Mouse (Mus musculus): ENCODE results near the gene Rptor. TPM values are rescaled to one million over a fixed set of nuclear protein-coding genes. Genes with fewer than 3 reads are reported as not detected.

Rptor gene
- total and polyA plus RNA-seq, 2 experiments from 2014 or later = 8.5 to 64.8 TPM

- Histone ChIP-seq H3K4me1 (ENCODE audit: insufficient read depth, low read length) (peaks cover 13% of the 10 kb centered on the region; the same call in 1 of the 2 replicates), H3K27ac (ENCODE audit: low read depth, low read length) (no peak overlapping the region), H3K4me3 (ENCODE audit: low read depth, low read length) (no peak overlapping the region), H3K4me2 (ENCODE audit: low read depth, low read length, poor library complexity, severe bottlenecking) (no peak overlapping the region), H3K9me3 (ENCODE audit: low read length) (no peaks in the 10 kb centered on the region), H3K9ac (replicated peaks; ENCODE audit: low read length, poor library complexity, severe bottlenecking) (no peak overlapping the region), H3K36me3 (ENCODE audit: insufficient read depth, low read length) (no peaks in the 10 kb centered on the region; the same call in 1 of the 2 replicates), H3K27me3 (ENCODE audit: insufficient read depth, low read length) (no peaks in the 10 kb centered on the region)
- no peak for TF ChIP-seq CTCF (IDR thresholded peaks at IDR 0.05)
- DNase-seq (ENCODE audit: low spot score) (no peak), ATAC-seq (ENCODE audit: low FRiP score) (no peak)
- 71% methylated on average over 7 of the region's 7 CpGs for WGBS
Observed at GRCm38 (mm10) chr11:119676751-119677411, 74.2 kb downstream of the Rptor start.

- H3K4me2 ChIP-seq (ENCODE audit: low read depth, low read length, poor library complexity, severe bottlenecking) = no peak overlapping the region
- H3K27ac ChIP-seq (ENCODE audit: low read depth, low read length) = no peak overlapping the region
- H3K9me3 ChIP-seq (ENCODE audit: low read length) = no peaks in the 10 kb centered on the region
- H3K9ac ChIP-seq (replicated peaks; ENCODE audit: low read length, poor library complexity, severe bottlenecking) = no peak overlapping the region
- peaks cover 13% of the 10 kb centered on the region; the same call in 1 of the 2 replicates for H3K4me1 ChIP-seq (ENCODE audit: insufficient read depth, low read length)
- H3K36me3 ChIP-seq (ENCODE audit: insufficient read depth, low read length) = no peaks in the 10 kb centered on the region; the same call in 1 of the 2 replicates
- WGBS = 93% methylated on average over 5 of the region's 5 CpGs
- no peak overlapping the region for H3K4me3 ChIP-seq (ENCODE audit: low read depth, low read length)
- no peak for TF ChIP-seq CTCF (IDR thresholded peaks at IDR 0.05)
- H3K27me3 ChIP-seq (ENCODE audit: insufficient read depth, low read length) = no peaks in the 10 kb centered on the region
- no peak for ATAC-seq (ENCODE audit: low FRiP score)
- no peak for DNase-seq (ENCODE audit: low spot score)
Observed at GRCm38 (mm10) chr11:119678427-119678826, 75.7 kb downstream of the Rptor start.

DNA sequence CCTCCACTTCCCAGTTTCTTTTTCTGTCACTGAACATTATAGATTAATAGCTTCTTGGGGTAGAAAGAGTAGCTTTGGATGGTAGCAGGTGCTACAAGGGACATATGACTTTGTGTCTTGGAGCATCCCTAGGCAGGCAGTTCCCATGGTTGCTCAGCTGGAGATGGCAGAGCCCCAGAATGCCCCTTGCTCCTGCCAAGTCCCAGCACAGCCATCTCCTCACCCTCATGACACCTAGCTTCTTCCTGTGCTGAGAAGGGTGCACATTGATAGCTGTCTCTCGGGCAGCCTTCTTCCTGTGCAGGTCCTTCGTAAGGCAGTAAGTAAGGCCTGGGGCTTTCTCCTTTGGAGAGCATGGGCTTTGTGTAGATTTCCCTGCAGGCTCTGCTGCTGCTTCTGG lies 78.0 kb downstream of the Rptor start:
- 80% methylated on average over 2 of the region's 2 CpGs for WGBS

GRCm38 (mm10) chr11:119682285-119682684 lies 79.6 kb downstream of the Rptor start:
- H3K4me2 ChIP-seq (ENCODE audit: low read depth, low read length, poor library complexity, severe bottlenecking) = no peak overlapping the region
- no peaks in the 10 kb centered on the region for H3K9me3 ChIP-seq (ENCODE audit: low read length)
- no peak for DNase-seq (ENCODE audit: low spot score)
- peaks cover 10% of the 10 kb centered on the region; the same call in 1 of the 2 replicates for H3K4me1 ChIP-seq (ENCODE audit: insufficient read depth, low read length)
- H3K27ac ChIP-seq (ENCODE audit: low read depth, low read length) = no peak overlapping the region
- H3K27me3 ChIP-seq (ENCODE audit: insufficient read depth, low read length) = no peaks in the 10 kb centered on the region
- no peak for TF ChIP-seq CTCF (IDR thresholded peaks at IDR 0.05)
- 85% methylated on average over 2 of the region's 2 CpGs for WGBS
- no peak overlapping the region for H3K9ac ChIP-seq (replicated peaks; ENCODE audit: low read length, poor library complexity, severe bottlenecking)
- H3K36me3 ChIP-seq (ENCODE audit: insufficient read depth, low read length) = no peaks in the 10 kb centered on the region
- no peak overlapping the region for H3K4me3 ChIP-seq (ENCODE audit: low read depth, low read length)
- ATAC-seq (ENCODE audit: low FRiP score) = no peak

More for the DNA sequence above, 78.0 kb downstream of the Rptor start:
- TF ChIP-seq CTCF (IDR thresholded peaks at IDR 0.05) = no peak
- H3K27ac ChIP-seq (ENCODE audit: low read depth, low read length) = no peak overlapping the region
- no peak overlapping the region for H3K4me3 ChIP-seq (ENCODE audit: low read depth, low read length)
- no peak overlapping the region for H3K4me2 ChIP-seq (ENCODE audit: low read depth, low read length, poor library complexity, severe bottlenecking)
- no peak for DNase-seq (ENCODE audit: low spot score)
- peaks cover 18% of the 10 kb centered on the region for H3K4me1 ChIP-seq (ENCODE audit: insufficient read depth, low read length)
- no peaks in the 10 kb centered on the region for H3K9me3 ChIP-seq (ENCODE audit: low read length)
- H3K27me3 ChIP-seq (ENCODE audit: insufficient read depth, low read length) = no peaks in the 10 kb centered on the region
- no peak overlapping the region for H3K9ac ChIP-seq (replicated peaks; ENCODE audit: low read length, poor library complexity, severe bottlenecking)
- no peak for ATAC-seq (ENCODE audit: low FRiP score)
- H3K36me3 ChIP-seq (ENCODE audit: insufficient read depth, low read length) = no peaks in the 10 kb centered on the region; the same call in 1 of the 2 replicates

GRCm38 (mm10) chr11:119683796-119684195 lies 81.1 kb downstream of the Rptor start:
- Histone ChIP-seq H3K36me3 (ENCODE audit: insufficient read depth, low read length) (no peaks in the 10 kb centered on the region), H3K9ac (replicated peaks; ENCODE audit: low read length, poor library complexity, severe bottlenecking) (no peak overlapping the region), H3K27ac (ENCODE audit: low read depth, low read length) (no peak overlapping the region), H3K27me3 (ENCODE audit: insufficient read depth, low read length) (no peaks in the 10 kb centered on the region), H3K4me1 (ENCODE audit: insufficient read depth, low read length) (peaks cover 10% of the 10 kb centered on the region; the same call in 1 of the 2 replicates), H3K4me3 (ENCODE audit: low read depth, low read length) (no peak overlapping the region), H3K9me3 (ENCODE audit: low read length) (no peaks in the 10 kb centered on the region), H3K4me2 (ENCODE audit: low read depth, low read length, poor library complexity, severe bottlenecking) (no peak overlapping the region)
- no peak for ATAC-seq (ENCODE audit: low FRiP score)
- no peak for TF ChIP-seq CTCF (IDR thresholded peaks at IDR 0.05)
- 66% methylated on average over 2 of the region's 2 CpGs for WGBS
- no peak for DNase-seq (ENCODE audit: low spot score)

GRCm38 (mm10) chr11:119685477-119685876 lies 82.8 kb downstream of the Rptor start:
- no peak overlapping the region for H3K4me2 ChIP-seq (ENCODE audit: low read depth, low read length, poor library complexity, severe bottlenecking)
- peaks cover 10% of the 10 kb centered on the region; the same call in 1 of the 2 replicates for H3K4me1 ChIP-seq (ENCODE audit: insufficient read depth, low read length)
- no peak overlapping the region for H3K27ac ChIP-seq (ENCODE audit: low read depth, low read length)
- no peak overlapping the region for H3K9ac ChIP-seq (replicated peaks; ENCODE audit: low read length, poor library complexity, severe bottlenecking)
- no peak for TF ChIP-seq CTCF (IDR thresholded peaks at IDR 0.05)
- ATAC-seq (ENCODE audit: low FRiP score) (no peak), DNase-seq (ENCODE audit: low spot score) (peak; percentile 36)
- H3K27me3 ChIP-seq (ENCODE audit: insufficient read depth, low read length) = no peaks in the 10 kb centered on the region
- WGBS = 52% methylated on average over 5 of the region's 5 CpGs
- no peaks in the 10 kb centered on the region for H3K36me3 ChIP-seq (ENCODE audit: insufficient read depth, low read length)
- no peaks in the 10 kb centered on the region for H3K9me3 ChIP-seq (ENCODE audit: low read length)
- H3K4me3 ChIP-seq (ENCODE audit: low read depth, low read length) = no peak overlapping the region

All from midbrain, postnatal 0 days (tissue).